Mouse (Mus musculus) lung, embryonic 15.5 days (tissue): ENCODE results near the gene Trappc2. TPM values are rescaled to one million over a fixed set of nuclear protein-coding genes. Genes with fewer than 3 reads are reported as not detected.

Experiments used
- ATAC-seq: fragments of 200-750 bp; cut with Nextera tagmentation; 2 replicates; pipeline ENCODE4 v1.8.0; 2017; ENCODE audit warnings: moderate number of reproducible peaks, borderline replicate concordance; ENCODE audit not compliant: low FRiP score, low TSS enrichment; ENCODE audit errors: extremely low read depth
- H3K27ac ChIP-seq: fragments of 300-500 bp; sonication (generic); 2 replicates; pipeline ENCODE4 v1.5.1; 2015; ENCODE audit warnings: moderate library complexity, mild to moderate bottlenecking, inconsistent platforms
- H3K27me3 ChIP-seq: fragments of 300-500 bp; sonication (generic); 2 replicates; pipeline ENCODE4 v1.6.1; 2015; ENCODE audit warnings: inconsistent platforms
- H3K36me3 ChIP-seq: fragments of 300-500 bp; sonication (generic); 2 replicates; pipeline ENCODE4 v1.6.1; 2015; ENCODE audit warnings: inconsistent platforms
- H3K4me1 ChIP-seq: fragments of 300-500 bp; sonication (generic); 2 replicates; pipeline ENCODE4 v1.6.1; 2015; ENCODE audit warnings: inconsistent platforms
- H3K4me2 ChIP-seq: fragments of 300-500 bp; sonication (generic); 2 replicates; pipeline ENCODE4 v1.6.1; 2015; ENCODE audit warnings: inconsistent platforms, mild to moderate bottlenecking, moderate library complexity
- H3K4me3 ChIP-seq: fragments of 300-500 bp; sonication (generic); 2 replicates; pipeline ENCODE4 v1.5.1; 2015; ENCODE audit warnings: mild to moderate bottlenecking, inconsistent platforms
- H3K9ac ChIP-seq: fragments of 300-500 bp; sonication (generic); 2 replicates; pipeline ENCODE4 v1.6.1; 2015; ENCODE audit warnings: inconsistent platforms
- H3K9me3 ChIP-seq: fragments of 300-500 bp; sonication (generic); 2 replicates; pipeline ENCODE4 v1.6.1; 2016; ENCODE audit warnings: inconsistent platforms
- WGBS: fragments of 180-500 bp; shearing (Covaris S2); methylation state at CpG from one replicate; pipeline ENCODE4 v1.1.7; 2015; 5-methylcytosine and 5-hydroxymethylcytosine counted together
- polyA plus RNA-seq: library from polyadenylated mRNA; unstranded; fragments of >200 nt; fragmentation: Nextera tagmentation; extraction: Ambion mirVana; gene quantifications from 2 replicates; pipeline ENCODE4 v1.2.1, GENCODE M21; 2015

The Trappc2 gene
- polyA plus RNA-seq: 34.7 and 34.9 TPM in 2 replicates

DNA sequence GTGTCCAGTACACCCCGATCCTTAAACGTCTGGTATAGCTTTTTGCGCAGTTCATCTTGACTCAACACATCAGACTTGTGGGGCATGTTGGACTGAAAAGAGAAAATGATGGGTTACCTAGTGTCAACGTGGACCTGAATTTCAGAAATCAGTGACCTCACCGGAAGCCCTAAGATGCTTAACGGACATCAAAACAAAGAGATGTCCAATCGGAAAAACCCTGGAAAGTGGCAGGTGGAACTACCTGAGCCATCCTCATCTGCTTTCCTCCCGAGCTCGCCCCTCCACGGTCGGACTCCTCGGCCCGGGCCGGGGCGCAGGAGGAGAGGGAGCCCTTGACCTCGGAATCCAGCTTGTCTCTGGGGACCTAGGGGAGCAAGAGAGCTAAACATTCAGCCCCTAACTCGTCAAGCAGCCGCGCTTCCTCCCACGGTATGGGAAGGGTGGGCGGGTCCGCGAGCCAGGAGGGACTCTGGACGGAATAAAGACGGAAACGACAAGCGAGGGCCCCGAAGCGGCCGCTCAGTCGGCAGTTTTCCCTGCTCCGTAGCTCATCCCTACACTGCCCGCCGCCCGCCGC is at the start of gene Trappc2:
Trappc2 (plus strand) TSS at position 539 of the 580 bp plus-strand sequence.
- H3K4me3 ChIP-seq: peak within 1 kb of the TSS; percentile 67

GRCm38 (mm10) chrX:166393753-166394152 is 46.6 kb upstream of the Trappc2 start:
- Histone ChIP-seq H3K27ac (no peak overlapping the region), H3K4me2 (no peak overlapping the region), H3K9me3 (no peaks in the 10 kb centered on the region), H3K36me3 (0 out of 2 replicates have a peak, but pooled peaks cover 3% of the 10 kb centered on the region), H3K4me1 (no peaks in the 10 kb centered on the region), H3K27me3 (no peaks in the 10 kb centered on the region), H3K9ac (no peak overlapping the region), H3K4me3 (no peak overlapping the region)
- no peak for ATAC-seq
- WGBS: 89% methylated on average over 1 of the region's 1 CpGs

More for the DNA sequence above, at the start of gene Trappc2:
- Histone ChIP-seq H3K27ac (peak within 1 kb of the TSS; percentile 76), H3K4me1 (0 out of 2 replicates have a peak, but pooled peaks cover 6% of the 10 kb centered on the region), H3K36me3 (0 out of 2 replicates have a peak, but pooled peaks cover 4% of the 10 kb centered on the region), H3K4me2 (peak within 1 kb of the TSS; percentile 55), H3K27me3 (peaks cover 12% of the 10 kb centered on the region; the same call in 1 of the 2 replicates), H3K9me3 (no peaks in the 10 kb centered on the region), H3K9ac (peak within 1 kb of the TSS; percentile 74)
- WGBS: 22% methylated on average over 19 of the region's 36 CpGs
- ATAC-seq: no peak; the same call in 1 of the 2 replicates

GRCm38 (mm10) chrX:166407865-166408264 is 32.5 kb upstream of the Trappc2 start:
- Histone ChIP-seq H3K36me3 (no peaks in the 10 kb centered on the region), H3K27ac (no peak overlapping the region), H3K4me3 (no peak overlapping the region), H3K4me1 (no peaks in the 10 kb centered on the region), H3K9ac (no peak overlapping the region), H3K9me3 (no peaks in the 10 kb centered on the region), H3K27me3 (no peaks in the 10 kb centered on the region), H3K4me2 (no peak overlapping the region)
- ATAC-seq: no peak

DNA sequence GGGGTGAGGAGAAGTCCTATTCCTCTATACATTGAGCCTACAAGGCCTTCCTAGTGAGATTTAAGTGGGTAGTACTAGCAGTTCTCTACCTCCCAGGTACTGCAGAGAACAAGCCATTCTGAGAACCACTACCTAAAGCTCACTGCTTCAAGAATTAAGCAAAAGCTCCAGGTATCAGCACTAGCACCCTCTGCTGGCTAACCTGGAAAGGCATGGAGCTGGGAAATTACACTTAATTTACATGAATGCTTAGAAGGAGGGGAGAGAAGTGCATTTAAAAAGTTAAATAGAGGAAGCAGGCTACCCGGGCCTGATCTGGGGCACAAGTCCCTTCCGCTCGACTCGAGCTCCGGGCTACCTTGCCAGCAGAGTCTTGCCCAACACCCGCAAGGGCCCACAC is 24.2 kb upstream of the Trappc2 start:
- Histone ChIP-seq H3K4me3 (no peak overlapping the region), H3K36me3 (no peaks in the 10 kb centered on the region), H3K4me2 (no peak overlapping the region), H3K27ac (no peak overlapping the region), H3K4me1 (no peaks in the 10 kb centered on the region), H3K27me3 (0 out of 2 replicates have a peak, but pooled peaks cover 3% of the 10 kb centered on the region), H3K9ac (no peak overlapping the region), H3K9me3 (no peaks in the 10 kb centered on the region)
- no peak for ATAC-seq
- 77% methylated on average over 6 of the region's 6 CpGs for WGBS

DNA sequence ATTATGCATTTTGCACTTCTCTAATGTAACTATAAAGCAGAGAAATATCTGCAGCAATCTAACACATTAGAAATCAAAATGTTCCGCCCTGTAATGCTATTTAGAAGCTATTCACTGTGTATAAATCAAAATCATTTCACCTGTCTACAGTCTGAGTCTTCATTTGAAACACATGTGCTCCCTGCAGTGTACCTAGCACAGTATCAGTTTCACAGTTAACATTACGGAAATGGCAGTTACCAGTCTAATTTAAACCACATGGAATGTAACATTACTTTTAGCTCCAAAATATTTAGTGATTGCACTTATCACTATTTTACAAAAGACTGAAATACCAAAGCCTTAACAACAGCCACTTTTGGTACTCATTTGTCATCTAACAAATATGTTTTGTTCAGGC is 5.6 kb upstream of the Trappc2 start:
- H3K9me3 ChIP-seq: no peaks in the 10 kb centered on the region
- H3K27ac ChIP-seq: no peak overlapping the region
- no peak for ATAC-seq
- H3K4me3 ChIP-seq: no peak overlapping the region
- 0 out of 2 replicates have a peak, but pooled peaks cover 4% of the 10 kb centered on the region for H3K36me3 ChIP-seq
- H3K4me1 ChIP-seq: no peaks in the 10 kb centered on the region
- no peak overlapping the region for H3K4me2 ChIP-seq
- no peak overlapping the region for H3K9ac ChIP-seq
- no peaks in the 10 kb centered on the region for H3K27me3 ChIP-seq
- WGBS: 85% methylated on average over 2 of the region's 2 CpGs

- peak within 1 kb of the TSS; percentile 55 for H3K4me2 ChIP-seq
- H3K9ac ChIP-seq: peak within 1 kb of the TSS; percentile 74
- peak; percentile 98 for ATAC-seq
- no peaks in the 10 kb centered on the region for H3K9me3 ChIP-seq
- peak within 1 kb of the TSS; percentile 76 for H3K27ac ChIP-seq
- H3K4me3 ChIP-seq: peak within 1 kb of the TSS; percentile 67
- 0 out of 2 replicates have a peak, but pooled peaks cover 6% of the 10 kb centered on the region for H3K4me1 ChIP-seq
- no peaks in the 10 kb centered on the region for H3K36me3 ChIP-seq
- H3K27me3 ChIP-seq: peaks cover 12% of the 10 kb centered on the region; the same call in 1 of the 2 replicates
- WGBS: 13% methylated on average over 36 of the region's 44 CpGs
Measured at GRCm38 (mm10) chrX:166440616-166441063, 266 bp downstream of the Trappc2 start, which contains the start of gene Ofd1. Ofd1 (minus strand) TSS chrX:166440704.

- H3K9ac ChIP-seq: no peak overlapping the region
- no peak overlapping the region for H3K4me2 ChIP-seq
- H3K27me3 ChIP-seq: peaks cover 12% of the 10 kb centered on the region; the same call in 1 of the 2 replicates
- H3K4me3 ChIP-seq: no peak overlapping the region
- no peaks in the 10 kb centered on the region for H3K36me3 ChIP-seq
- H3K27ac ChIP-seq: no peak overlapping the region
- WGBS: 58% methylated on average over 3 of the region's 3 CpGs
- no peak for ATAC-seq
- H3K4me1 ChIP-seq: 0 out of 2 replicates have a peak, but pooled peaks cover 6% of the 10 kb centered on the region
- no peaks in the 10 kb centered on the region for H3K9me3 ChIP-seq
Measured at GRCm38 (mm10) chrX:166444552-166444951, 4.2 kb downstream of the Trappc2 start.

DNA sequence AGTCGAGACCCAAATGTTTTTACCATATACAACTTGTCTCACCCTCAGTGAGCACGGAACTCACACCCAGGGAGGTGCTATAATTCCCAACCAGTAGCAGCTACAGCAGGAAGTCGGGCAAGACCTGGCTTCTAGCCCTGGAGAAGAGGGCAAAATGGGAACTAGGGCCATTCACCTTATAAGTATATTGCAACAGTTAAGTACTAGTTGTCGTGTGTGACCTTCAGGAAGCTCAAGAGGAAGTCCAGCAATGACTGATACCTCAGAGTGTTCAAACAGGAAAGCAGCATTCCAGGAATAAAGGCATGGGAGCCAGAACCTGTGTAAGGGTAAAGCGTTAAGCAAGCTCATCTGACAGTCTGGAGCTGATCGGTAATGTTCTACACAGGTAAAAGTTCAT is 13.2 kb downstream of the Trappc2 start:
- no peaks in the 10 kb centered on the region for H3K4me1 ChIP-seq

GRCm38 (mm10) chrX:166454331-166454730 is 14.0 kb downstream of the Trappc2 start:
- 69% methylated on average over 3 of the region's 3 CpGs for WGBS
- no peak overlapping the region for H3K9ac ChIP-seq
- ATAC-seq: no peak

More for the DNA sequence above, 13.2 kb downstream of the Trappc2 start:
- Histone ChIP-seq H3K27ac (no peak overlapping the region), H3K27me3 (no peaks in the 10 kb centered on the region), H3K4me2 (no peak overlapping the region), H3K36me3 (peaks cover 4% of the 10 kb centered on the region; the same call in 1 of the 2 replicates), H3K4me3 (no peak overlapping the region), H3K9ac (no peak overlapping the region), H3K9me3 (no peaks in the 10 kb centered on the region)
- WGBS: 69% methylated on average over 6 of the region's 6 CpGs
- no peak for ATAC-seq

GRCm38 (mm10) chrX:166455525-166455924 is 15.2 kb downstream of the Trappc2 start:
- Histone ChIP-seq H3K4me1 (no peaks in the 10 kb centered on the region), H3K27ac (no peak overlapping the region), H3K9ac (no peak overlapping the region), H3K4me3 (no peak overlapping the region), H3K9me3 (no peaks in the 10 kb centered on the region), H3K36me3 (peaks cover 4% of the 10 kb centered on the region; the same call in 1 of the 2 replicates), H3K27me3 (no peaks in the 10 kb centered on the region), H3K4me2 (no peak overlapping the region)
- ATAC-seq: no peak
- WGBS: 85% methylated on average over 1 of the region's 1 CpGs

More at GRCm38 (mm10) chrX:166454331-166454730, 14.0 kb downstream of the Trappc2 start:
- Histone ChIP-seq H3K27ac (no peak overlapping the region), H3K36me3 (peaks cover 4% of the 10 kb centered on the region; the same call in 1 of the 2 replicates), H3K9me3 (no peaks in the 10 kb centered on the region), H3K4me1 (no peaks in the 10 kb centered on the region), H3K4me2 (no peak overlapping the region), H3K27me3 (no peaks in the 10 kb centered on the region), H3K4me3 (no peak overlapping the region)

DNA sequence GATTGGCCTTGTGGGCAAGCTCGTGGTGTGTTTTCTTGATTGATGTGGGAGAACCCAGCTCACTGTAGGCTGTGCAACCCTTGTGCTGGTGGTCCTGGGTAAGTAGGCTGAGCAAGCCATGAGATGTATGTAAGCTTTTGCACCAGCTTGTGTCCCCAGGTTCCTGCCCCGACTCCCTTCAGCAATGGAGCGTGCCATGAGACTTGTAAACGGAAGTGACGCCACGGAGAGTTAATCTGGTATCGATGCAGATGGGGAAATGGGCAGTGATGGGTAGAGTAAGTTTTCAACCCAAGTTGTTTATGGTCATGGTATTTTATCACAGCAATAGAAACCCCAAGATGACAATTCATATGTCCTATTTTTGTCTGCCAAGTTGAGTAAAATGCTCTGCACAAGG is 27.9 kb downstream of the Trappc2 start:
- Histone ChIP-seq H3K36me3 (no peaks in the 10 kb centered on the region), H3K27ac (no peak overlapping the region), H3K9ac (no peak overlapping the region), H3K4me3 (no peak overlapping the region), H3K27me3 (no peaks in the 10 kb centered on the region), H3K4me2 (no peak overlapping the region), H3K9me3 (no peaks in the 10 kb centered on the region), H3K4me1 (no peaks in the 10 kb centered on the region)
- no peak for ATAC-seq
- 95% methylated on average over 7 of the region's 7 CpGs for WGBS

DNA sequence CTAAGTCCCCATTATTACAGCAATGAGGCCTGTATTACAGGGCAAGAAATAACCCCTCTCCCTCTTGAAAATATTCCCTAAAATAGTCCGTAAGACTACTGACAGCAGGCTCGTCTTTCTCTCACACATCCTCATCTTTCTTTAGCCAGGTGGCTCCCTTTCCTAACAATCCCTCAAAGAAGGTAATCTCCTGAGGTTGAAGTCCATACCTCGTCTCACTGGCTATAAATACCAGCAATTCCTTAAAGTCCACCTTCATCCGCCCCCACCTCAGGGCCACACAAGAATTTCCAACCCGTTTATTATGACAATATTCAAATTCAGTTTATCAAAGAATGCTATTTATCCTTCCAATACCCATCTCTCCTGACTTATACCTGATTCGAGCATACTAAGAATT is 32.2 kb downstream of the Trappc2 start:
- ATAC-seq: no peak
- no peaks in the 10 kb centered on the region for H3K4me1 ChIP-seq
- H3K4me2 ChIP-seq: no peak overlapping the region
- H3K27me3 ChIP-seq: no peaks in the 10 kb centered on the region
- H3K4me3 ChIP-seq: no peak overlapping the region
- H3K9ac ChIP-seq: no peak overlapping the region
- WGBS: 72% methylated on average over 6 of the region's 6 CpGs
- H3K9me3 ChIP-seq: no peaks in the 10 kb centered on the region
- no peaks in the 10 kb centered on the region for H3K36me3 ChIP-seq
- no peak overlapping the region for H3K27ac ChIP-seq
